Comparison of ENCODE assay signal across 9 mouse cellular contexts in genomic region chr11:34681790-34682189, GRCm38 (mm10).
DNase-seq lines count a peak whose midpoint lies in the region; ATAC-seq and TF ChIP-seq lines count a peak whose summit lies in the region.
"Had no signal": no experiment of that assay in that cellular context is flagged by ENCODE, and none has a peak within 500 bp of the region (broad histone marks: within the 10 kb centered on the region; RNA-seq: fewer than 3 reads in every experiment).

No protein-coding gene starts in this region.

- ATAC-seq in embryonic facial prominence, embryonic 15.5 days (ENCODE audit: insufficient number of reproducible peaks, low FRiP score, low TSS enrichment, low read depth) = peak; percentile 57; the same call in 1 of the 2 replicates

- H3K9ac ChIP-seq in liver, adult 2 months (ENCODE audit: low read depth, low read length) = no peak overlapping the region
- H3K9ac ChIP-seq in embryonic facial prominence, embryonic 15.5 days = no peak overlapping the region
- H3K9ac ChIP-seq: embryonic facial prominence, embryonic 13.5 days had no signal

- H3K36me3 ChIP-seq in liver, adult 2 months (ENCODE audit: control insufficient read depth, insufficient read depth, low read length) = no peaks in the 10 kb centered on the region; the same call in 1 of the 2 replicates
- H3K36me3 ChIP-seq in embryonic facial prominence, embryonic 15.5 days = no peaks in the 10 kb centered on the region
- H3K36me3 ChIP-seq: embryonic facial prominence, embryonic 13.5 days had no signal

- H3K4me2 ChIP-seq in embryonic facial prominence, embryonic 15.5 days (replicated peaks) = no peak overlapping the region
- H3K4me2 ChIP-seq: embryonic facial prominence, embryonic 13.5 days had no signal

- H3K27me3 ChIP-seq in liver, adult 2 months (ENCODE audit: control insufficient read depth, insufficient read depth, low read length) = no peaks in the 10 kb centered on the region
- H3K27me3 ChIP-seq in embryonic facial prominence, embryonic 15.5 days = no peaks in the 10 kb centered on the region
- H3K27me3 ChIP-seq: embryonic facial prominence, embryonic 13.5 days had no signal

- 50% methylated on average over 8 of the region's 8 CpGs for WGBS in liver, adult 2 months
- WGBS in embryonic facial prominence, embryonic 15.5 days = 48% methylated on average over 8 of the region's 8 CpGs

- H3K4me1 ChIP-seq in liver, adult 2 months (ENCODE audit: control insufficient read depth, insufficient read depth, low read length) = no peaks in the 10 kb centered on the region
- H3K4me1 ChIP-seq in embryonic facial prominence, embryonic 15.5 days = no peaks in the 10 kb centered on the region
- H3K4me1 ChIP-seq: embryonic facial prominence, embryonic 13.5 days had no signal

- H3K4me3 ChIP-seq in liver, adult 2 months (ENCODE audit: insufficient read depth, low read depth, low read length) = no peak overlapping the region
- H3K4me3 ChIP-seq in embryonic facial prominence, embryonic 15.5 days (replicated peaks) = no peak overlapping the region
- H3K4me3 ChIP-seq: embryonic facial prominence, embryonic 13.5 days had no signal

- peak; percentile 37 for DNase-seq in liver, adult 2 months (ENCODE audit: extremely low read depth, low read depth, low spot score)
- DNase-seq in liver = no peak
- DNase-seq in Muller cell, postnatal 12 days (ENCODE audit: inconsistent ontology term) = peak; percentile 26
- DNase-seq in naive thymus-derived CD4-positive, alpha-beta T cell, adult 2 months (ENCODE audit: low read depth) = peak; percentile 75
- DNase-seq in ovary, postnatal 36 days (ENCODE audit: low spot score) = no peak
- DNase-seq in natural killer cell, adult 2 months (ENCODE audit: low spot score in 2 of 2) = no peak
- no peak for DNase-seq in heart, adult 8-10 months (ENCODE audit: low spot score)

- no peak overlapping the region for H3K27ac ChIP-seq in liver, adult 2 months (replicated peaks; ENCODE audit: insufficient read depth, low read depth, low read length)
- no peak overlapping the region for H3K27ac ChIP-seq in embryonic facial prominence, embryonic 15.5 days (replicated peaks)
- H3K27ac ChIP-seq: embryonic facial prominence, embryonic 13.5 days had no signal

- no peaks in the 10 kb centered on the region for H3K9me3 ChIP-seq in embryonic facial prominence, embryonic 15.5 days (replicated peaks)
- H3K9me3 ChIP-seq: embryonic facial prominence, embryonic 13.5 days had no signal

- no peak for TF ChIP-seq CTCF in liver, adult 2 months (IDR thresholded peaks at IDR 0.05; ENCODE audit: low read depth, low read length)

- no peaks in the 10 kb centered on the region for H3K79me2 ChIP-seq in liver, adult 2 months (ENCODE audit: control insufficient read depth, insufficient read depth, low read length)

- no peak for TF ChIP-seq POLR2A in liver, adult 2 months (IDR thresholded peaks at IDR 0.05; ENCODE audit: extremely low read depth, insufficient read depth, low read length)

Comparison
In these comparisons a context has a peak if more than half of its experiments do, and no peak if none do; other contexts are left out.
1. DNase-seq: peak in liver, adult 2 months (single experiment), Muller cell, postnatal 12 days (single experiment) and naive thymus-derived CD4-positive, alpha-beta T cell, adult 2 months (single experiment); none in liver (single experiment), ovary, postnatal 36 days (single experiment), natural killer cell, adult 2 months (0 of 2) and heart, adult 8-10 months (single experiment).